Mouse (Mus musculus): ENCODE results near the gene Fam173b. TPM values are rescaled to one million over a fixed set of nuclear protein-coding genes. Genes with fewer than 3 reads are reported as not detected.

Gene Fam173b
- polyA plus RNA-seq, 1 experiment from 2014 or later = 13.6 TPM

Other genes with a start within 250 kb of the Fam173b start
- 0.78 and 1.1 TPM in 2 replicates for gene Ankrd33b, start 234.1 kb upstream of the Fam173b start, polyA plus RNA-seq (2014; fragmentation: Nextera tagmentation; extraction: Ambion mirVana)
- 2.7 and 3.2 TPM in 2 replicates for gene Ropn1l, start 148.1 kb upstream of the Fam173b start, polyA plus RNA-seq (2014; fragmentation: Nextera tagmentation; extraction: Ambion mirVana)
- gene March6, start 70.8 kb upstream of the Fam173b start, polyA plus RNA-seq (2014; fragmentation: Nextera tagmentation; extraction: Ambion mirVana) = 53.8 and 54.1 TPM in 2 replicates
- 1.9 and 2.2 TPM in 2 replicates for gene Cmbl, start 36.5 kb upstream of the Fam173b start, polyA plus RNA-seq (2014; fragmentation: Nextera tagmentation; extraction: Ambion mirVana)
- 717 and 722 TPM in 2 replicates for gene Cct5, start within 50 bp of the Fam173b start, polyA plus RNA-seq (2014; fragmentation: Nextera tagmentation; extraction: Ambion mirVana)

All from neural tube, embryonic 11.5 days (tissue).